Mouse (Mus musculus): Measurements from ENCODE around the gene Pla2g3.

DNA sequence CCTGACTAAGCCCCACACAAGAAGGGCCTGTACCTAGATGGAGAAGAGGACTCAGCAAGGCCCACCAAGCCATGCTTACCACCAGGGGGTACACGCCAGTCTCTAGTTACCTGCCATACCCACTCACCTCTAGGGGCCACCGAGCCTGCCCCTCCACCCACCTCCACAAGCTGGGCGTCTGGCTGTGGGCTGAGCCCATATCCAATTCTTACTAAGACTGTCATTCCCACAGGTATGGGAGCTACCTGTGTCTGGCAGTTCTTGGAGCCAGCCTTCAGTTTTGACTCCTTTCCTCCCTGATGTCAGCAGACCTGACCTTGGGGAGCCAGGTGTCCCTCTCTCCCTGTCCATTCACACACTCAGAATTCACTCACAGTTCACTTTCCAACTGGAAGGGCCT lies 49.6 kb downstream of the Pla2g3 start:
- TF ChIP-seq CTCF (conservative IDR thresholded peaks at IDR 0.05 in 1 of 2, IDR thresholded peaks at IDR 0.05 in 1 of 2; ENCODE audit: low read depth in 2 of 2, low read length in 2 of 2) (no peak), MAX (IDR thresholded peaks at IDR 0.05; ENCODE audit: low read length) (no peak), CHD2 (IDR thresholded peaks at IDR 0.05; ENCODE audit: low read length) (no peak), MEF2A (IDR thresholded peaks at IDR 0.05; ENCODE audit: borderline replicate concordance, low read depth, low read length) (no peak), POLR2A (IDR thresholded peaks at IDR 0.05; ENCODE audit: low read depth, low read length) (no peak)
